Mouse (Mus musculus): ENCODE results near the gene Pde9a. TPM values are rescaled to one million over a fixed set of nuclear protein-coding genes. Genes with fewer than 3 reads are reported as not detected.
"Not testable (repeated sequence)": the region's sequence is repeated elsewhere in the genome, so short reads cannot be mapped to it uniquely, and the experiment has no call there.

Pde9a gene
- polyA plus RNA-seq, 1 experiment, result 74.3 TPM

GRCm38 (mm10) chr17:31349388-31349787 lies 36.6 kb upstream of the Pde9a start:
- WGBS, result 86% methylated on average over 12 of the region's 12 CpGs
- Histone ChIP-seq H3K4me1 (ENCODE audit: control insufficient read depth, insufficient read depth, low read length) (peaks cover under 1% of the 10 kb centered on the region; the same call in 1 of the 2 replicates), H3K4me3 (ENCODE audit: insufficient read depth, low read depth, low read length) (no peak overlapping the region), H3K27me3 (replicated peaks; ENCODE audit: control insufficient read depth, insufficient read depth, low read length) (no peaks in the 10 kb centered on the region), H3K36me3 (ENCODE audit: control insufficient read depth, insufficient read depth, low read length) (no peaks in the 10 kb centered on the region), H3K27ac (ENCODE audit: insufficient read depth, low read depth, low read length) (no peak overlapping the region)
- TF ChIP-seq CTCF (conservative IDR thresholded peaks at IDR 0.05; ENCODE audit: insufficient read depth, insufficient read length, low read depth, low read length), result no peak
- TF ChIP-seq POLR2A (IDR thresholded peaks at IDR 0.05; ENCODE audit: low read depth, low read length), result no peak
- no peak for DNase-seq

DNA sequence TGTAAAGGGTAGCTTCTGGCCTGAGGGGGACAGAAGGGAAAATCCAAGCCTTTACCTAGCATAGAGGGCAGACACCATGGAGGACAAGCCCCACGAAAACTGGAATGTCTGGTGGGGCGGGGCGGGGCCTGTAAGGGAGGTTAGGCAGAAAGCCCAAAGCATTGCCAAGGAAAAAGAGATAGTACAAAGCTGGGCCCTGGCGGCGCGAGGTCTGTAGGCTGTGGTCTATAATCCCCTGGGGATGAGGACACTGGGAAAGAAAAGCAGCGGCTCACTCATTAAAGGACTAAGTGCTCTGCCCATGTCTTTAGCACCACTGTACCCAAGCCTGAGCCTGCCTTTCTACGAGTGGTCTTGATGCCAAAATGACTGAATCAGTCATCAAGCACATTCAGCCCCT lies 34.0 kb upstream of the Pde9a start:
- Histone ChIP-seq H3K4me1 (ENCODE audit: control insufficient read depth, insufficient read depth, low read length) (no peaks in the 10 kb centered on the region), H3K27ac (ENCODE audit: insufficient read depth, low read depth, low read length) (no peak overlapping the region), H3K4me3 (ENCODE audit: insufficient read depth, low read depth, low read length) (no peak overlapping the region), H3K36me3 (ENCODE audit: control insufficient read depth, insufficient read depth, low read length) (no peaks in the 10 kb centered on the region), H3K27me3 (replicated peaks; ENCODE audit: control insufficient read depth, insufficient read depth, low read length) (no peaks in the 10 kb centered on the region)
- WGBS, result 84% methylated on average over 8 of the region's 8 CpGs
- TF ChIP-seq POLR2A (IDR thresholded peaks at IDR 0.05; ENCODE audit: low read depth, low read length) (no peak), CTCF (conservative IDR thresholded peaks at IDR 0.05; ENCODE audit: insufficient read depth, insufficient read length, low read depth, low read length) (no peak)
- DNase-seq, result no peak

DNA sequence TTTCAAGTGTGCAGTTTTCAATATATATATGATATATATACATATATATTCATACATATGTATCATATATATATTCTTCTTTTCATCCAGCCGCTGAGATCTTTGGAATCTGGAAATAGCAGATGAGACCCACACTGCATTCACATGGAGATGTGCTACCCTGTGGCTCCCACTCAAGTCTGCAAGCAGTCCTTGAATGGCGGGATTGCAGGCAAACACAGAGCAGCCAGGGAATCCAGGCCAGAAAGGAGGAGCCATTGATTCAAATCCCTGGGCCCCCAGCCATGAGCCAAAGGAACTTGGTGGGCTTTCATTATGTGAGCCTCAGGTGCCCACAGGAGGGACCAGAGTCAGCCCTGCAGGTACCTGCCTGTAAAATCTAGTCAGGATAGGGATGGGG lies 32.8 kb upstream of the Pde9a start:
- H3K36me3 ChIP-seq (ENCODE audit: control insufficient read depth, insufficient read depth, low read length), result no peaks in the 10 kb centered on the region
- no peaks in the 10 kb centered on the region for H3K4me1 ChIP-seq (ENCODE audit: control insufficient read depth, insufficient read depth, low read length)
- WGBS, result 94% methylated on average over 2 of the region's 2 CpGs
- H3K4me3 ChIP-seq (ENCODE audit: insufficient read depth, low read depth, low read length), result no peak overlapping the region
- H3K27me3 ChIP-seq (replicated peaks; ENCODE audit: control insufficient read depth, insufficient read depth, low read length), result no peaks in the 10 kb centered on the region
- TF ChIP-seq CTCF (conservative IDR thresholded peaks at IDR 0.05; ENCODE audit: insufficient read depth, insufficient read length, low read depth, low read length) (no peak), POLR2A (IDR thresholded peaks at IDR 0.05; ENCODE audit: low read depth, low read length) (no peak)
- H3K27ac ChIP-seq (ENCODE audit: insufficient read depth, low read depth, low read length), result no peak overlapping the region
- DNase-seq, result no peak

DNA sequence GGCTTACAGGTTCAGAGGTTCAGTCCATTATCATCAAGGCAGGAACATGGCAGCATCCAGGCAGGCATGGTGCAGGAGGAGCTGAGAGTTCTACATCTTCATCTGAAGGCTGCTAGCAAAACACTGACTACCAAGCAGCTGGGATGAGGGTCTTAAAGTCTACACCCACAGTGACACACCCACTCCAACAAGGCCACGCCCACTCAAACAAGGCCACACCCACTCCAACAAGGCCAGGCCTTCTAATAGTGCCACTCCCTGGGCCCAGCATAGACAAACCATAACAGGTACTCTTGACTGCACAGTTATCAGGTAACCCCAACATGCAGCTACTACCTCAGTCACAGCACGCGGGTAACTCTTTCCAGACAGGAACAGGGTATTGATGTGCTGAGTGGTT lies 31.3 kb upstream of the Pde9a start:
- H3K4me3 ChIP-seq (ENCODE audit: insufficient read depth, low read depth, low read length); H3K27me3 ChIP-seq (replicated peaks; ENCODE audit: control insufficient read depth, insufficient read depth, low read length); H3K27ac ChIP-seq (ENCODE audit: insufficient read depth, low read depth, low read length); DNase-seq; H3K4me1 ChIP-seq (ENCODE audit: control insufficient read depth, insufficient read depth, low read length); H3K36me3 ChIP-seq (ENCODE audit: control insufficient read depth, insufficient read depth, low read length): not testable (repeated sequence)
- 70% methylated on average over 3 of the region's 3 CpGs for WGBS

DNA sequence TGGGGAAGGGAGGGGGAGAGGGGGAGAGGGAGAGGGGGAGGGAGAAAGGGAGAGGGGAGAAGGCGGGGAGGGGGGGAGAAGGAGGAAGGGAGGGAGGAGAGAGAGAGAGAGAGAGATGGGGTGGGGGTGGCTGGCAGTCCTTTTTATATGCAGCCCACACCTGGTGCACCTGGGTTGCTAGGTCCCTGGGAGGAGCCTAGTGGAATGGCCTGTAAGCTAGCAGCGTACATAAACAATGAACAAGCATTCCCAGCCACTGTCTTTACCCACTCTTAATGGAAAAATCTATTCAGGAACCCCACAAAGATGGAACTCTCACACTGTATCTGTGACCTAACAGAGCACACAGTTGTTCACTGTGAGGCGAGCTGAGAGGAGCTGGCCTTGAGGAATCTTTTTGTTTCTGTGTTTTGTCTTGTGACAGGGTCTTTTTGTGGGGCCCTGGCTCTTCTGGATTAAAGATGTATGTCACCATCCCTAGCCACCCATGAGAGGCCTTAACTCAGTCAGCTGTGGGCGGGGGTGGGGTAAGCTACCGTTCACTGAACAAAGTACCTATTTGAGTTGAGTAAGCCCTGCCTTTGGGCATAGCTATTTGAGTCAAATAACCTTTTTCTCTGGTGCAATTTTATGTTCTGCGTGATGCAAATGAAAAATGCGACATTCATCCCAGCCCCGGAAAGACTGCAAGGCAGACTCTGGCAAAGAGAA lies 30.1 kb upstream of the Pde9a start:
- Histone ChIP-seq H3K27ac (ENCODE audit: insufficient read depth, low read depth, low read length) (no peak overlapping the region), H3K36me3 (ENCODE audit: control insufficient read depth, insufficient read depth, low read length) (no peaks in the 10 kb centered on the region), H3K27me3 (replicated peaks; ENCODE audit: control insufficient read depth, insufficient read depth, low read length) (no peaks in the 10 kb centered on the region), H3K4me3 (ENCODE audit: insufficient read depth, low read depth, low read length) (no peak overlapping the region), H3K4me1 (ENCODE audit: control insufficient read depth, insufficient read depth, low read length) (no peaks in the 10 kb centered on the region)
- WGBS, result 48% methylated on average over 8 of the region's 8 CpGs
- TF ChIP-seq POLR2A (IDR thresholded peaks at IDR 0.05; ENCODE audit: low read depth, low read length) (no peak), CTCF (conservative IDR thresholded peaks at IDR 0.05; ENCODE audit: insufficient read depth, insufficient read length, low read depth, low read length) (no peak)
- DNase-seq, result no peak

- no peak for DNase-seq
- Histone ChIP-seq H3K36me3 (ENCODE audit: control insufficient read depth, insufficient read depth, low read length) (no peaks in the 10 kb centered on the region), H3K27ac (ENCODE audit: insufficient read depth, low read depth, low read length) (no peak overlapping the region), H3K4me3 (ENCODE audit: insufficient read depth, low read depth, low read length) (no peak overlapping the region), H3K4me1 (ENCODE audit: control insufficient read depth, insufficient read depth, low read length) (no peaks in the 10 kb centered on the region), H3K27me3 (replicated peaks; ENCODE audit: control insufficient read depth, insufficient read depth, low read length) (no peaks in the 10 kb centered on the region)
- TF ChIP-seq POLR2A (IDR thresholded peaks at IDR 0.05; ENCODE audit: low read depth, low read length) (no peak), CTCF (conservative IDR thresholded peaks at IDR 0.05; ENCODE audit: insufficient read depth, insufficient read length, low read depth, low read length) (no peak)
- WGBS, result 88% methylated on average over 13 of the region's 13 CpGs
Measured at GRCm38 (mm10) chr17:31360582-31360981, 25.4 kb upstream of the Pde9a start.

DNA sequence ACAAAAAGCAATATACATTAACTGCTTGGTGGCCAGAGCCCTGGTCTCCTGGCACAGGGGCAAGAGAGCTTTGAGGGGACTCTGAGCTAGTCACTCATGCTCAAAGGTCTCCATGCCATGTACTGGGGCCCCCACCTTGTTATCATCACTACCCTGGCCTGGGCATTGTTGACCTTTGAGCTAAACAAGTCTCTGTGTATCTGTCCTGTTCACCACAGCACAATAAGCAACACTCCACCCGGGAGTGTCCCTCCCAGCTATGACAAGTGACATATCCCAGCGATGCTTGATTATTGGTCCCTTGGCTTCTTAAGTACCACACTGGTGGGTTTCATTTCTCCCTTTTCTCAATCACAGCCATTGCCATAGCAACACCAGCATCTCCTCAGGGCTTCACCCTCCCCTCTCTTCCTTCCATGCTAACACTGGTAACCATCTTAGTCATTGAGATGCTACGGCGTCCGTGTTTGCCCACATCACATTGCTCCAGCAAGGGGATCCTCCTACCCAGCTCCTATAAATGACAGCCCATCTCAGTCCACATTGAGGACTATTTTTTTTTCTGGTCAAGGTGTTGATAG lies 20.3 kb upstream of the Pde9a start:
- no peaks in the 10 kb centered on the region for H3K36me3 ChIP-seq (ENCODE audit: control insufficient read depth, insufficient read depth, low read length)
- H3K4me1 ChIP-seq (ENCODE audit: control insufficient read depth, insufficient read depth, low read length), result no peaks in the 10 kb centered on the region
- no peak overlapping the region for H3K27ac ChIP-seq (ENCODE audit: insufficient read depth, low read depth, low read length)
- no peak overlapping the region for H3K4me3 ChIP-seq (ENCODE audit: insufficient read depth, low read depth, low read length)
- DNase-seq, result no peak
- TF ChIP-seq POLR2A (IDR thresholded peaks at IDR 0.05; ENCODE audit: low read depth, low read length), result no peak
- no peak for TF ChIP-seq CTCF (conservative IDR thresholded peaks at IDR 0.05; ENCODE audit: insufficient read depth, insufficient read length, low read depth, low read length)
- no peaks in the 10 kb centered on the region for H3K27me3 ChIP-seq (replicated peaks; ENCODE audit: control insufficient read depth, insufficient read depth, low read length)
- 86% methylated on average over 5 of the region's 5 CpGs for WGBS
